Mouse (Mus musculus): ENCODE data around the gene Celf2. TPM values are rescaled to one million over a fixed set of nuclear protein-coding genes. Genes with fewer than 3 reads are reported as not detected.

The Celf2 gene
- polyA plus RNA-seq, 1 experiment from 2014 or later: 25.2 TPM

DNA sequence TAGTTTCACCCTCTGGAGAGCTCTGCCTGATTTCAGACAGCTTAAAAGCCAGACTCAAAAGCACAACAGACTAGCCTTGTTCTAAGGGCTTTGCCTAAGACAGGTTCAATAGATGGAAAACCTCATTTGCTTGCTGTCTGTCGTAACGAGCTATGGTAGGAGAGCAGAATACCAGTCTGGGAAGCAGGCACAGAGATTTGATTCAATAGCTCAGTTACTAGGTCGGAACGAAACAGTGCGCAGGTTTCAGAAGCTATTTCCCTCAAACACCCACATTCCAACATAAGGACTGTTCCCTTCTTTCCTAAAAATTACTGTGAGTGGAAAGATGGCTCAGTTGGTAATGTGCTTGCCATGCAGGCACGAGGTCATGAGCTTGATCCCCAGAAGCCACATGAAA is 441.1 kb downstream of the Celf2 start:
- ATAC-seq (no peak), DNase-seq (ENCODE audit: low read depth, low spot score) (no peak)
- TF ChIP-seq CTCF (IDR thresholded peaks at IDR 0.05): no peak
- ChIA-PET CTCF (interaction anchor here (1.0 to 1.4 kb wide), 3 partner anchors 9 to 12 kb away, joined by 3 to 7 read pairs (median 4); no protein-coding TSS in a partner anchor), POLR2A (interaction anchor here (1.1 kb wide), 1 partner anchor 13 kb away, joined by 3 read pairs; no protein-coding TSS in a partner anchor)
- no peaks in the 10 kb centered on the region for H3K27me3 ChIP-seq
- in situ Hi-C loops (cut with MboI; ENCODE audit: low pct_unique_long_range_greater_than_20kb): no loop called here

- H3K27me3 ChIP-seq: no peaks in the 10 kb centered on the region
- no peak for TF ChIP-seq CTCF (IDR thresholded peaks at IDR 0.05)
- no peak for DNase-seq (ENCODE audit: low read depth, low spot score)
- in situ Hi-C loops (cut with MboI; ENCODE audit: low pct_unique_long_range_greater_than_20kb): no loop called here
- ChIA-PET CTCF (no interaction called here), POLR2A (no interaction called here)
- no peak for ATAC-seq
Observed at GRCm38 (mm10) chr2:7063574-7064192, 445.7 kb downstream of the Celf2 start.

DNA sequence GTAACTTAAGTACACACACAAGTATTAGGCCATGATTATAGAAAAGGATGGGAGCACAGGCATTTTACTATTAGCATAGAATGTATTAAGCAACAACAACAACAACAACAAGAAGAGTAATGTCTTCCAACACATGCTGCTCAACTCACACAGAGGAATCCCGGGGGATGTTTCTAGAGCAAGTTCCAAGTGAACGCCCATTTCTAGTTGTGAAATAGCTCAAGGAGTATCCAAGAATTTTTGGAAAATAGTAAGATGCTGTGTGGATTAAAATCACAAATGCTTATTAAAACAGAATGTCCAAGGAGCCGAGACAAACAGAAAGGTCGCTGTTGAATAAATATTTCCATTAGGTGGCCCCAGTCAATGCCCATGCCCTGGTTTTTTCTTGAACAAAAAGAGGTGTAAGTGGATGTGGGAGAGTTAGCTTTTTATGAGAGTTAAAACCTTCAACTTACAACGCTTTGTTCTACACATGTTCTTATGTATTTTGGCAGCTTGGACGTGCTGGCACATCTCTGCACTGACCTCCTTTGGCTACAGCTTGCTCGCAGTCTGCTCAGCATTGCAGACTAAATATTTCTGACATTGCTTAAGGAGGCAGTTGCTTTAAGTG is 448.8 kb downstream of the Celf2 start:
- ATAC-seq (no peak), DNase-seq (ENCODE audit: low read depth, low spot score) (no peak)
- H3K27me3 ChIP-seq: no peaks in the 10 kb centered on the region
- in situ Hi-C loops (cut with MboI; ENCODE audit: low pct_unique_long_range_greater_than_20kb): no loop called here
- ChIA-PET POLR2A (interaction anchor here (0.7 kb wide), 1 partner anchor 384 kb away, joined by 3 read pairs; no protein-coding TSS in a partner anchor), CTCF (interaction anchor here (0.8 to 1.2 kb wide), 2 partner anchors 9 to 11 kb away, joined by 3 read pairs; no protein-coding TSS in a partner anchor)
- TF ChIP-seq CTCF (IDR thresholded peaks at IDR 0.05): no peak

GRCm38 (mm10) chr2:7056401-7056800 is 453.0 kb downstream of the Celf2 start:
- in situ Hi-C loops (cut with MboI; ENCODE audit: low pct_unique_long_range_greater_than_20kb): no loop called here

DNA sequence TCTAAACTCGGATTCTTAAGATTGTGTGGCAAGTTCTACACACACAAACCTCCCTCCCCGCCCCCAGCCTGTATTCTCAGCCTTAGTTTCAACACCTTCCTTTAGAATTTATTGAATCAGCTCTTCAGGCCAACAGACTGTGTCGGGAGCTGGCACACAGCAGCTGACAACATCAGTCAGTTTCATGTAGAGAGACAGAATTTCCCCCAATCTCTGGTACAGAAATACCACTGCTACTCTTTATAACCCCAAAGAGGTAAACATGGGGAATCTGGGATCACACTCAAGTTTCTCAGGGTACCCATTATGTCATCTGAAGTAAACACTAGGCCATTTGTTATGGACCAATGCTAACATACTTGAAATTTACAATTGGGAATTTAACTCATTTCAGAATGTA is 453.4 kb downstream of the Celf2 start:
- H3K27me3 ChIP-seq: no peaks in the 10 kb centered on the region
- ChIA-PET CTCF (interaction anchor here (1.0 to 2.1 kb wide), 5 partner anchors 9 to 153 kb away, joined by 3 to 7 read pairs (median 3); no protein-coding TSS in a partner anchor), POLR2A (interaction anchor here (0.7 to 1.4 kb wide), 4 partner anchors 13 to 294 kb away, joined by 3 to 4 read pairs (median 4); no protein-coding TSS in a partner anchor)
- in situ Hi-C loops (cut with MboI; ENCODE audit: low pct_unique_long_range_greater_than_20kb): no loop called here
- no peak for TF ChIP-seq CTCF (IDR thresholded peaks at IDR 0.05)
- peak; percentile 69 for DNase-seq (ENCODE audit: low read depth, low spot score)
- ATAC-seq: peak; percentile 75

More at GRCm38 (mm10) chr2:7056401-7056800, 453.0 kb downstream of the Celf2 start:
- TF ChIP-seq CTCF (IDR thresholded peaks at IDR 0.05): no peak
- ChIA-PET CTCF (interaction anchor here (1.0 to 2.1 kb wide), 5 partner anchors 9 to 152 kb away, joined by 3 to 7 read pairs (median 3); no protein-coding TSS in a partner anchor), POLR2A (interaction anchor here (1.2 to 1.3 kb wide), 2 partner anchors 13 to 16 kb away, joined by 3 to 4 read pairs; no protein-coding TSS in a partner anchor)
- H3K27me3 ChIP-seq: no peaks in the 10 kb centered on the region
- peak; percentile 51 for DNase-seq (ENCODE audit: low read depth, low spot score)
- ATAC-seq: peak; percentile 87

DNA sequence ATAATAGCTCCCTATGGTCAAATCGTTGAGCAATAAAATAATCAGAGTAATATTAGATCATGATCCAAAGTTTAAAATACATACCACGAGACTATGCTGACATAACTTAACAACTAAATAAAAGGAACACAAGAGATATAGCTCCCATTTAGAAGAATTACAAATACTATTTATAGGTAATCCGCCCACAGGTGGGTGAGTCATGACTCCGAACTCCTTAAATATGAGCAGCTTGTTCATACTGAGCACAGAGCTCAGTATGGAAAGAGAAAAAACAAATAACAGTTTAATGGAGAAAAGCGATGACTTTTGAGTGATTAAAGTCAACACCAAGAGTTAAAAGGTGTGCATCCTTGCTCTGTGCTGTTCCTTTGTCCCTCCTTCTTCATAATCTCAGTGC is 458.3 kb downstream of the Celf2 start:
- no peak for ATAC-seq
- in situ Hi-C loops (cut with MboI; ENCODE audit: low pct_unique_long_range_greater_than_20kb): no loop called here
- ChIA-PET POLR2A (no interaction called here), CTCF (interaction anchor here (0.7 to 0.8 kb wide), 2 partner anchors 18 to 36 kb away, joined by 3 read pairs; no protein-coding TSS in a partner anchor)
- no peak for TF ChIP-seq CTCF (IDR thresholded peaks at IDR 0.05)
- DNase-seq (ENCODE audit: low read depth, low spot score): no peak
- no peaks in the 10 kb centered on the region for H3K27me3 ChIP-seq

DNA sequence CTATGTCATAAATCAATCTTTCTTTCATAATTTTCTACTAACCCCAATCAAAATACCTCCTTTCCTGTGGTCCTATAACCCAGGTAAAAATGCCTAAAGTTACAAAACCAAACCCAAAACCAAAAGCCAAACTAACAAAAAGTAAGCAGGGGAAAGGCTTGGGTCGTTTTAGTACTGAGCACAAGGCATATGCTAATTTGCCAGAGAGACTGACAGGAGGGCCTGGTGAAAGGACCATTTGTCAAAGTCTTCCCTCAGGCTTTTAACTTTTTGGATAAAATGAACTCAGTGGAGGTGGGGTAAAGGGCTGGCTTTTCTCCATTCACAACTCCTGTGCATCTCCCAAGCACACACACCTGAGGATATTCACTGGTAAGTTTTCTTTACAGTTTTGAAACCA is 463.2 kb downstream of the Celf2 start:
- in situ Hi-C loops (cut with MboI; ENCODE audit: low pct_unique_long_range_greater_than_20kb): no loop called here
- no peak for TF ChIP-seq CTCF (IDR thresholded peaks at IDR 0.05)
- no peaks in the 10 kb centered on the region for H3K27me3 ChIP-seq
- ChIA-PET POLR2A (no interaction called here), CTCF (no interaction called here)
- DNase-seq (ENCODE audit: low read depth, low spot score) (no peak), ATAC-seq (no peak)

DNA sequence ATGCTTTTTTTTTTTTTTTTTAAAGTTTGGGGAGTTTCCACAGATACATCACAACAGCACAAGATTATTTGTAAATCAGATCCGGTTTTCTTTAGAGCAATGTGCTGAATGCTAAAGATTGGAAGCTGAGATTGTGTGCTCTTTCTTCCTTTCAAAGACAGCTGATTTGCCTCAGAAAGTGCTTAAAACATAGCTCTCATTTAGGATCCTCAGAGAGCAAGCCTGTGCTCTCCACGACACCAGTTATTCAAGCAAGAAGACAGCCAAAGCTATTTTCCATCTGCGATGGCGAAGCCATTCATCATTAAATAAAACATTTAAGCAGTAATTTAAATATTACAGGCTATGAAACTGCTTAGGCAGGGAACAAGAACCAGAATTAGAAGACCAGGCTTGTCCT is 463.8 kb downstream of the Celf2 start:
- in situ Hi-C loops (cut with MboI; ENCODE audit: low pct_unique_long_range_greater_than_20kb): no loop called here
- no peaks in the 10 kb centered on the region for H3K27me3 ChIP-seq
- CTCF ChIA-PET: no interaction called here
- DNase-seq (ENCODE audit: low read depth, low spot score) (no peak), ATAC-seq (no peak)
- POLR2A ChIA-PET: no interaction called here
- TF ChIP-seq CTCF (IDR thresholded peaks at IDR 0.05): no peak

DNA sequence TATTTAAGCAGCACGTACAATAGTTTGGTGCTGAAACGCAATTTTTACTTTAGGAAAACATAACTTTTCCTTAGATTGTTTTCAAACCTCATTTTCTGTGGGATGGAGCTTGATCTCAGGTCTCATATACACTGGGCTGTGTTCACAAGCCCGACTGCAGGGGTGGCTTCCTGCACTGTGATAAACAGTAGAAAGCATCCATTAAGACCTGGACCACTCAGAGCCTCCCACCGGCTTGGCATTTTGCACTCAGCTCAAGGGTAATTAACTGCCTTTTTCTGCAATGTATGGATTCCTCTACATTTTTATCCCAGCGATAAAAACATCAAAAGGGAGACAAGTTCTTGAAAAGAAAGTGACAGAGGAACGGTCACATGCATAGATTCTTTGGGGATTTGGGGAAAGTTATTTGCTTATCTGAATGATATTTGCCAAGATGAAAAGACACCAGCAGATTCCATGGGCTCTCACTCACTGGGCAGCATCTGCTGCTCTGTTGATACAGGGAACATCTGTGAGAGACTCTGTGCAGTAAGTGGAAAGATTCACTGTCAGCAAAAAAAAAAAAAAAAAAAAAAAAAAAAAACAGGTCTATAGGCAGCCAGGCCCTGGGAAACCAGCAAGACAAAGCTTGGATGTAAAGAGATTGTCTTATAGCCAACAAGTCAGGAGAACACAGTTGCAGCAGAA is 465.4 kb downstream of the Celf2 start:
- DNase-seq (ENCODE audit: low read depth, low spot score) (no peak), ATAC-seq (no peak)
- H3K27me3 ChIP-seq: no peaks in the 10 kb centered on the region
- ChIA-PET POLR2A (interaction anchor here (0.6 kb wide), 1 partner anchor 294 kb away, joined by 4 read pairs; no protein-coding TSS in a partner anchor), CTCF (interaction anchor here (1.4 kb wide), 1 partner anchor 34 kb away, joined by 3 read pairs; no protein-coding TSS in a partner anchor)
- in situ Hi-C loops (cut with MboI; ENCODE audit: low pct_unique_long_range_greater_than_20kb): no loop called here
- TF ChIP-seq CTCF (IDR thresholded peaks at IDR 0.05): no peak

- no peaks in the 10 kb centered on the region for H3K27me3 ChIP-seq
- ChIA-PET POLR2A (no interaction called here), CTCF (no interaction called here)
- TF ChIP-seq CTCF (IDR thresholded peaks at IDR 0.05): no peak
- in situ Hi-C loops (cut with MboI; ENCODE audit: low pct_unique_long_range_greater_than_20kb): no loop called here
- DNase-seq (ENCODE audit: low read depth, low spot score) (no peak), ATAC-seq (no peak)
Observed at GRCm38 (mm10) chr2:7040940-7041339, 468.4 kb downstream of the Celf2 start.

Measured in Patski (cell line).